In genomic region chr2:180350700-180351099, GRCm38 (mm10) we compare ENCODE assay signal across 8 mouse cellular contexts. TPM values are rescaled to one million over a fixed set of nuclear protein-coding genes. Genes with fewer than 3 reads are reported as not detected.
DNase-seq lines count a peak whose midpoint lies in the region; ATAC-seq and TF ChIP-seq lines count a peak whose summit lies in the region.

No protein-coding gene starts in this region.

- H3K4me2 ChIP-seq in intestine, embryonic 15.5 days (replicated peaks), result no peak overlapping the region

- TF ChIP-seq CTCF in left cerebral cortex, adult 2 months (IDR thresholded peaks at IDR 0.05), result peak; percentile 48
- peak; percentile 54; the same call in 1 of the 2 replicates for TF ChIP-seq CTCF in bone marrow, adult 2 months (IDR thresholded peaks at IDR 0.05; ENCODE audit: control insufficient read depth, insufficient read depth, low read length)

- H3K9me3 ChIP-seq in intestine, embryonic 15.5 days, result no peaks in the 10 kb centered on the region

- H3K4me3 ChIP-seq in left cerebral cortex, adult 2 months, result no peak overlapping the region
- H3K4me3 ChIP-seq in bone marrow, adult 2 months (replicated peaks; ENCODE audit: control insufficient read depth, low read depth, low read length), result no peak overlapping the region
- no peak overlapping the region for H3K4me3 ChIP-seq in intestine, embryonic 15.5 days (replicated peaks)

- H3K27ac ChIP-seq in left cerebral cortex, adult 2 months, result no peak overlapping the region
- H3K27ac ChIP-seq in bone marrow, adult 2 months (ENCODE audit: control insufficient read depth, insufficient read depth, low read depth, low read length, poor library complexity), result no peak overlapping the region
- no peak overlapping the region for H3K27ac ChIP-seq in intestine, embryonic 15.5 days

- TF ChIP-seq POLR2A in bone marrow, adult 2 months (IDR thresholded peaks at IDR 0.05; ENCODE audit: borderline replicate concordance, control insufficient read depth, low read depth, low read length), result no peak

- peak; percentile 59 for DNase-seq in adrenal gland, postnatal 14 days
- DNase-seq in adrenal gland, adult 18-20 months (ENCODE audit: low spot score in 2 of 2), result no peak
- DNase-seq in left cerebral cortex, adult 2 months (ENCODE audit: extremely low spot score in 1 of 2, low spot score in 2 of 2), result no peak
- DNase-seq in left cerebral cortex, postnatal 10 days (ENCODE audit: extremely low spot score in 1 of 2, low spot score in 2 of 2), result no peak
- DNase-seq in right cerebral cortex, postnatal 25 days, result no peak

- ATAC-seq in megakaryocyte, adult 5-6 weeks (ENCODE audit: poor library complexity, severe bottlenecking), result peak; percentile 27; the same call in 1 of the 2 replicates
- no peak for ATAC-seq in intestine, embryonic 15.5 days

- intact Hi-C loops in left cerebral cortex, adult 2 months (cut with DNase I), result no loop called here
- intact Hi-C loops in left cerebral cortex, postnatal 10 days (cut with DNase I), result loop anchor here (10.0 kb wide), 1 partner anchor 224 kb away; no protein-coding TSS in a partner anchor

- no peaks in the 10 kb centered on the region for H3K27me3 ChIP-seq in intestine, embryonic 15.5 days (replicated peaks)

- 72% methylated on average over 2 of the region's 2 CpGs for WGBS in bone marrow, adult 2 months
- 66% methylated on average over 2 of the region's 2 CpGs for WGBS in intestine, embryonic 15.5 days

- H3K4me1 ChIP-seq in bone marrow, adult 2 months (ENCODE audit: control insufficient read depth, insufficient read depth, low read length), result no peaks in the 10 kb centered on the region
- H3K4me1 ChIP-seq in intestine, embryonic 15.5 days (replicated peaks), result peaks cover 10% of the 10 kb centered on the region

- no peaks in the 10 kb centered on the region for H3K36me3 ChIP-seq in intestine, embryonic 15.5 days

- no peak overlapping the region for H3K9ac ChIP-seq in intestine, embryonic 15.5 days

RNA-seq across cellular contexts. Expression of gene Gata5, which starts 16.2 kb away (rescaled TPM):
- 0.15 and 0.26 TPM in 2 replicates for total RNA-seq in adrenal gland, postnatal 14 days (2021)
- total RNA-seq in adrenal gland, adult 18-20 months (2021), result under 1 TPM in 1 of 2 experiments, not detected in 1; 0.16 TPM
- total RNA-seq in left cerebral cortex, adult 2 months (2021), result not detected
- total RNA-seq in left cerebral cortex, postnatal 10 days (2021), result not detected
- polyA plus RNA-seq in bone marrow, adult 2 months (2011; ENCODE audit: insufficient read depth, insufficient read length, low replicate concordance, missing spikeins), result not detected in 2 replicates
- not detected in 2 replicates for total RNA-seq in megakaryocyte, adult 5-6 weeks (2015)
- total RNA-seq in megakaryocyte, adult 5-6 weeks (2017), result not detected in 2 replicates
- 8.6 and 8.8 TPM in 2 replicates for polyA plus RNA-seq in intestine, embryonic 15.5 days (2015; fragmentation: Nextera tagmentation; extraction: Ambion mirVana)
